Mouse (Mus musculus): ENCODE data around the gene Gm42957. TPM values are rescaled to one million over a fixed set of nuclear protein-coding genes. Genes with fewer than 3 reads are reported as not detected.

Gm42957 gene
- polyA plus RNA-seq (2012) = 0.01 TPM in 1 of 2 replicates, not detected in the other

DNA sequence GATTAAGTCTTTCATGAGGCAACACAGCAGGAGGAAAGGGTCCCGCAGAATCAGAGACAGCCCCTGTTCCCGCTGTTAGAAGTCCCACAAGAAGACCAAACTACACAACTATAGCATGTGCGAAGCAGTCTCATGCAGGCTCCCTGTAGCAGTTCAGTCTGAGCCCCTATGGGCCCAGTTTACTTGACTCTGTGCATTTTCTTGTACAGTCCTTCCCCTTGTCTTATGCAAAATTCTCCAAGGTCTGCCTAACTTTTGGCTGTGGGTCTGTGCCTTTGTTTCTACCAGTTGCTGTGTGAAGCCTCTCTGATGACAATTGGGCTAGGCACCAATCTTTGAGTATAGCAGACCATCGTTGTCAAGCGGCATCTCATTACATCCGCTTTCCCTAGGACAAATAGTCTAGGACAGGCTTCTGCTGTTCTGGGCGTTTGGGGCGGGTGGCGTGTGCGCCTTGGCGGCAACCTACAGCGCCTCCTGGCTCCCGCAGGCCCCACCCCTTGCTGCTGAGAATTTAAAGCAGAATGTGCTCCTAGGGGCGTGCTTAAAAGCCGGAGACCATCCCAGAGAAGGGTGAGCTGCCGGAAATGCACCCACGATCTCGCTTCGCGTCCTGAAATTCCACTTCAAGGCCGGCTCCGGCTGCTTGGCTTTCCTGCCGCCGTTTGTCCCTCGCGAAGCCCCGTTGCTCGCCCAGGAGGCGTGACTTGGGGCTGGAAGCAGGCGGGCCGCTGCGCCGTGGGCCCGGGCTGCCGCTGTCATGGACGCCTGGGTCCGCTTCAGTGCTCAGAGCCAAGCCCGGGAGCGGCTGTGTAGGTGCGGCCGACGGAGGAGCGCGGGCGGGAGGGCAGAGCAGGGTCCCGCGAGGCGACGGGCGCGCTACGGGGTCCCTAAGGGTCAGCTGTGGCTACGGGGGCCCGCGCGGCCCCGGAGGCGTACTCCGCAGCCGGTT, at the start of gene Gm42957, which contains the start of gene Pex11b:
Gene Gm42957 (plus strand): TSS at position 547 of the 952 bp plus-strand sequence.
Gene Pex11b (plus strand): TSS at position 449 of the 952 bp plus-strand sequence.
- peaks cover 54% of the 10 kb centered on the region for H3K4me1 ChIP-seq (ENCODE audit: control insufficient read depth)
- H3K4me3 ChIP-seq (replicated peaks) = peak within 1 kb of the TSS; percentile 83
- peaks cover 59% of the 10 kb centered on the region for H3K36me3 ChIP-seq (ENCODE audit: control insufficient read depth)
- H3K27me3 ChIP-seq (ENCODE audit: control insufficient read depth) = no peaks in the 10 kb centered on the region
- TF ChIP-seq TAL1 (IDR thresholded peaks at IDR 0.05; ENCODE audit: low read length) = no peak
- no peak for TF ChIP-seq GATA1 (IDR thresholded peaks at IDR 0.05; ENCODE audit: low read length)
- no peaks in the 10 kb centered on the region for H3K9me3 ChIP-seq (ENCODE audit: control insufficient read depth, low read length)

GRCm38 (mm10) chr3:96590657-96591056, 44.6 kb upstream of the Gm42957 start:
- Histone ChIP-seq H3K4me3 (replicated peaks) (no peak overlapping the region), H3K4me1 (ENCODE audit: control insufficient read depth) (peaks cover 22% of the 10 kb centered on the region), H3K27me3 (ENCODE audit: control insufficient read depth) (peaks cover 10% of the 10 kb centered on the region), H3K9me3 (ENCODE audit: control insufficient read depth, low read length) (peaks cover 6% of the 10 kb centered on the region), H3K36me3 (ENCODE audit: control insufficient read depth) (peaks cover 5% of the 10 kb centered on the region)
- no peak for TF ChIP-seq TAL1 (IDR thresholded peaks at IDR 0.05; ENCODE audit: low read length)
- no peak for TF ChIP-seq GATA1 (IDR thresholded peaks at IDR 0.05; ENCODE audit: low read length)

GRCm38 (mm10) chr3:96593374-96593773, 41.9 kb upstream of the Gm42957 start:
- Histone ChIP-seq H3K4me1 (ENCODE audit: control insufficient read depth) (peaks cover 33% of the 10 kb centered on the region), H3K9me3 (ENCODE audit: control insufficient read depth, low read length) (peaks cover 10% of the 10 kb centered on the region), H3K4me3 (replicated peaks) (peak overlapping the region; percentile 87), H3K27me3 (ENCODE audit: control insufficient read depth) (peaks cover 38% of the 10 kb centered on the region), H3K36me3 (ENCODE audit: control insufficient read depth) (peaks cover 3% of the 10 kb centered on the region)
- TF ChIP-seq TAL1 (IDR thresholded peaks at IDR 0.05; ENCODE audit: low read length) (no peak), GATA1 (IDR thresholded peaks at IDR 0.05; ENCODE audit: low read length) (no peak)

- TF ChIP-seq TAL1 (IDR thresholded peaks at IDR 0.05; ENCODE audit: low read length) (no peak), GATA1 (IDR thresholded peaks at IDR 0.05; ENCODE audit: low read length) (no peak)
- Histone ChIP-seq H3K4me1 (ENCODE audit: control insufficient read depth) (peaks cover 33% of the 10 kb centered on the region), H3K4me3 (replicated peaks) (peak within 1 kb of the TSS; percentile 87), H3K36me3 (ENCODE audit: control insufficient read depth) (peaks cover 3% of the 10 kb centered on the region), H3K9me3 (ENCODE audit: control insufficient read depth, low read length) (peaks cover 14% of the 10 kb centered on the region), H3K27me3 (ENCODE audit: control insufficient read depth) (peaks cover 44% of the 10 kb centered on the region)
These were observed 41.3 kb upstream of the Gm42957 start, which contains the start of gene Polr3gl for GRCm38 (mm10) chr3:96593790-96594560. Gene Polr3gl, minus strand, starts transcription at chr3:96594181.

- Histone ChIP-seq H3K27me3 (ENCODE audit: control insufficient read depth) (peaks cover 52% of the 10 kb centered on the region), H3K4me3 (replicated peaks) (no peak overlapping the region), H3K4me1 (ENCODE audit: control insufficient read depth) (peaks cover 33% of the 10 kb centered on the region), H3K9me3 (ENCODE audit: control insufficient read depth, low read length) (peaks cover 16% of the 10 kb centered on the region), H3K36me3 (ENCODE audit: control insufficient read depth) (peaks cover 3% of the 10 kb centered on the region)
- TF ChIP-seq TAL1 (IDR thresholded peaks at IDR 0.05; ENCODE audit: low read length) (no peak), GATA1 (IDR thresholded peaks at IDR 0.05; ENCODE audit: low read length) (no peak)
These were observed 40.4 kb upstream of the Gm42957 start for GRCm38 (mm10) chr3:96594851-96595250.

DNA sequence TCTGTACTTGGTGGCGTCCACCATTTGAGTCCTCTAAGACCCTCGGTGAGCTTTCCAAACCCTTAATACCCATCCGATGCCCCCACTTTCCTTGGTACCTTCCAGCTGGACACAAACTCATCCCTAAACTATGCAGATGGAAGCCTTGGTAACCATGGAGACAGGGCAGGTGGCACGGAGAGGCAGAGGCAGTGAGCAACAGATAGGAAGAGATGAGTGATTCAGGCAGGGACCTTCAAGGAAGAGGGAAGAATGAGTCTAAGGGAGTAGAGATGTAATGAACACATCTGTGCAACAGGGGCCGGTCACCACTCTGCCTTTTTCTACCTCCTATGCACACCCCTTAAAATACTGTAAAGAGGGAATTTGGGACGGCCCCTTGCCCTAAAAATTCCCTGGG, 39.6 kb upstream of the Gm42957 start:
- Histone ChIP-seq H3K27me3 (ENCODE audit: control insufficient read depth) (peaks cover 60% of the 10 kb centered on the region), H3K36me3 (ENCODE audit: control insufficient read depth) (no peaks in the 10 kb centered on the region), H3K4me1 (ENCODE audit: control insufficient read depth) (peaks cover 35% of the 10 kb centered on the region), H3K9me3 (ENCODE audit: control insufficient read depth, low read length) (peaks cover 16% of the 10 kb centered on the region), H3K4me3 (replicated peaks) (no peak overlapping the region)
- TF ChIP-seq GATA1 (IDR thresholded peaks at IDR 0.05; ENCODE audit: low read length) = no peak
- no peak for TF ChIP-seq TAL1 (IDR thresholded peaks at IDR 0.05; ENCODE audit: low read length)

DNA sequence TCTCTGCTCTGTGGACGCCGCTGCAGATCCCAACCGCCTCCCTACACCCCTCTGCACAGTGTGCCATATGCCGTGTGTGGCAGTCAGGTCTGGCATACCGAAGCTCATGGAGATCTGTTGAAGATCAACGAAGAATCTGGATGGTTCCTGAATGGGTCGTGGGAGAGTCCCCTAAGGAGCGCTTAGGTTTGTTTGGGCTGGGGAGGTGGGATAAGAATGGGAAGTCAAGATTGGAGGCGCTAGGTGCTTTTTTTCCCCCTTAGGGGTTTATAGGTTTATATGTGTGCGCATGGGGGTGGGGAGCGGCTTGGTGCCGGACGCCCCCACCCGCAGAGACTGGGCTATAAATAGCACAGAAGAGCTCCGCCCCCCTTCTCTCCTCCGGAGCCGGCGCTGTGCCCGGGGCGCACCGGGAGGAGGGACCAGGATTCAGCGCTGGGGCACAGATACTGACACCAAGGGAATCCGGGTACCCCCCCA, 39.0 kb upstream of the Gm42957 start, which contains the start of gene Ankrd34a:
Gene Ankrd34a (plus strand): TSS at position 409 of the 480 bp plus-strand sequence.
- peak within 1 kb of the TSS; percentile 29 for H3K4me3 ChIP-seq (replicated peaks)
- TF ChIP-seq TAL1 (IDR thresholded peaks at IDR 0.05; ENCODE audit: low read length) = no peak
- no peak for TF ChIP-seq GATA1 (IDR thresholded peaks at IDR 0.05; ENCODE audit: low read length)
- H3K27me3 ChIP-seq (ENCODE audit: control insufficient read depth) = peaks cover 67% of the 10 kb centered on the region
- peaks cover 16% of the 10 kb centered on the region for H3K9me3 ChIP-seq (ENCODE audit: control insufficient read depth, low read length)
- H3K36me3 ChIP-seq (ENCODE audit: control insufficient read depth) = no peaks in the 10 kb centered on the region
- peaks cover 40% of the 10 kb centered on the region for H3K4me1 ChIP-seq (ENCODE audit: control insufficient read depth)

DNA sequence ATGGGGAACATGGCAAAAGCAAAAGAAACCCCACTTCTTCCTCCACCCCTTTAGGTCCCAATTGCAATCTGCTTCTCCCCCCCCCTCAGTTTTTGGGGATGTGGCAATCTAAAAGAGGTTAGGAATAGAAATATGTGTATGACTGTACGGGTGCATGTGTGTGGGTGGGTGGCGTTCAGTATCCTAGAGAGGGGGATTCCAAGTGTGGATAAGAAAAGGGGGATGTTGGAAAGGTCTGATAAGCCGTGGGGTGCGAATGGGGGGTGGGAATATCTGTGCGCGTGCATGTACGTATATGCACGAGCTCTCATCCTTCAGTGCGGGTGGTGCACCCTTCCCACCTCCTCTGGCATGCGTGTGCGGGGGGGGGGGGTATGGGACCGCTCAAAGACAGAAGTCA, 38.4 kb upstream of the Gm42957 start:
- peaks cover 40% of the 10 kb centered on the region for H3K4me1 ChIP-seq (ENCODE audit: control insufficient read depth)

More for the DNA sequence above, 38.4 kb upstream of the Gm42957 start:
- H3K36me3 ChIP-seq (ENCODE audit: control insufficient read depth) = no peaks in the 10 kb centered on the region
- H3K27me3 ChIP-seq (ENCODE audit: control insufficient read depth) = peaks cover 72% of the 10 kb centered on the region
- no peak overlapping the region for H3K4me3 ChIP-seq (replicated peaks)
- H3K9me3 ChIP-seq (ENCODE audit: control insufficient read depth, low read length) = peaks cover 16% of the 10 kb centered on the region
- no peak for TF ChIP-seq TAL1 (IDR thresholded peaks at IDR 0.05; ENCODE audit: low read length)
- TF ChIP-seq GATA1 (IDR thresholded peaks at IDR 0.05; ENCODE audit: low read length) = no peak

Measured in erythroblast, embryonic 14.5 days (primary cell).